12 mouse cellular contexts compared by ENCODE assay signal in genomic region chr3:154945688-154946161, GRCm38 (mm10).
DNase-seq lines count a peak whose midpoint lies in the region; ATAC-seq and TF ChIP-seq lines count a peak whose summit lies in the region.
"Had no signal": no experiment of that assay in that cellular context is flagged by ENCODE, and none has a peak within 500 bp of the region (broad histone marks: within the 10 kb centered on the region; RNA-seq: fewer than 3 reads in every experiment).

No protein-coding gene starts in this region.

- TF ChIP-seq CTCF in forebrain, postnatal 0 days (IDR thresholded peaks at IDR 0.05; ENCODE audit: low read depth) = no peak

- 65% methylated on average over 6 of the region's 6 CpGs for WGBS in hindbrain, embryonic 14.5 days
- WGBS in hindbrain, embryonic 11.5 days = 79% methylated on average over 6 of the region's 6 CpGs
- 45% methylated on average over 6 of the region's 6 CpGs for WGBS in forebrain, postnatal 0 days

- no peaks in the 10 kb centered on the region for H3K27me3 ChIP-seq in hindbrain, embryonic 14.5 days (ENCODE audit: control insufficient read depth, insufficient read depth, low read length)
- no peaks in the 10 kb centered on the region for H3K27me3 ChIP-seq in hindbrain, embryonic 11.5 days (ENCODE audit: control insufficient read depth, insufficient read depth, low read length)
- H3K27me3 ChIP-seq in forebrain, postnatal 0 days (ENCODE audit: insufficient read depth, low read length) = no peaks in the 10 kb centered on the region
- H3K27me3 ChIP-seq: stomach, embryonic 15.5 days had no signal

- H3K9ac ChIP-seq in hindbrain, embryonic 14.5 days = no peak overlapping the region
- H3K9ac ChIP-seq in hindbrain, embryonic 11.5 days (ENCODE audit: low read depth, low read length) = no peak overlapping the region
- H3K9ac ChIP-seq in forebrain, postnatal 0 days = no peak overlapping the region
- H3K9ac ChIP-seq: liver, postnatal 0 days; stomach, embryonic 15.5 days had no signal

- H3K36me3 ChIP-seq in hindbrain, embryonic 14.5 days (replicated peaks; ENCODE audit: control insufficient read depth, insufficient read depth) = no peaks in the 10 kb centered on the region
- no peaks in the 10 kb centered on the region for H3K36me3 ChIP-seq in hindbrain, embryonic 11.5 days (ENCODE audit: control insufficient read depth, insufficient read depth, low read length)
- no peaks in the 10 kb centered on the region for H3K36me3 ChIP-seq in forebrain, postnatal 0 days (ENCODE audit: insufficient read depth)
- H3K36me3 ChIP-seq: stomach, embryonic 15.5 days had no signal

- no peak overlapping the region for H3K4me3 ChIP-seq in hindbrain, embryonic 14.5 days (replicated peaks; ENCODE audit: low read length)
- H3K4me3 ChIP-seq in hindbrain, embryonic 11.5 days (ENCODE audit: low read depth, low read length) = no peak overlapping the region
- H3K4me3 ChIP-seq in forebrain, postnatal 0 days (ENCODE audit: low read depth, low read length) = no peak overlapping the region
- H3K4me3 ChIP-seq: stomach, embryonic 15.5 days had no signal

- no peaks in the 10 kb centered on the region for H3K9me3 ChIP-seq in hindbrain, embryonic 14.5 days (ENCODE audit: control insufficient read depth, low read length)
- H3K9me3 ChIP-seq in hindbrain, embryonic 11.5 days (ENCODE audit: control insufficient read depth, low read length) = no peaks in the 10 kb centered on the region
- H3K9me3 ChIP-seq in forebrain, postnatal 0 days (ENCODE audit: low read length) = no peaks in the 10 kb centered on the region
- H3K9me3 ChIP-seq: stomach, embryonic 15.5 days had no signal

- H3K27ac ChIP-seq in hindbrain, embryonic 14.5 days = no peak overlapping the region
- H3K27ac ChIP-seq in hindbrain, embryonic 11.5 days (ENCODE audit: low read depth, low read length) = no peak overlapping the region
- peak overlapping the region; percentile 40; the same call in 1 of the 2 replicates for H3K27ac ChIP-seq in forebrain, postnatal 0 days (ENCODE audit: low read depth, low read length)
- H3K27ac ChIP-seq: macrophage; stomach, embryonic 15.5 days had no signal

- no peak for DNase-seq in hindbrain, embryonic 14.5 days (ENCODE audit: low spot score)
- DNase-seq in hindbrain, embryonic 11.5 days (ENCODE audit: low spot score) = no peak
- DNase-seq in right cerebral cortex, postnatal 25 days = peak; percentile 31
- no peak for DNase-seq in right cerebral cortex, postnatal 4 days
- peak; percentile 77 for DNase-seq in forebrain, postnatal 0 days
- no peak for DNase-seq in lung, postnatal 36 days
- DNase-seq in heart, postnatal 4 days = no peak
- DNase-seq: kidney, adult 11 months; kidney, postnatal 36 days; liver, postnatal 0 days had no signal

- ATAC-seq in hindbrain, embryonic 14.5 days (ENCODE audit: low FRiP score) = 0 out of 2 replicates have a peak, but pooled peaks have one; percentile 21
- no peak for ATAC-seq in hindbrain, embryonic 11.5 days (ENCODE audit: low FRiP score)
- ATAC-seq in forebrain, postnatal 0 days = peak; percentile 94
- ATAC-seq: liver, postnatal 0 days had no signal

- H3K4me2 ChIP-seq in hindbrain, embryonic 14.5 days (replicated peaks) = no peak overlapping the region
- H3K4me2 ChIP-seq in hindbrain, embryonic 11.5 days (replicated peaks; ENCODE audit: low read depth, low read length) = no peak overlapping the region
- no peak overlapping the region for H3K4me2 ChIP-seq in forebrain, postnatal 0 days (ENCODE audit: low read depth)
- H3K4me2 ChIP-seq: stomach, embryonic 15.5 days had no signal

- no peaks in the 10 kb centered on the region for H3K4me1 ChIP-seq in hindbrain, embryonic 14.5 days (replicated peaks; ENCODE audit: control insufficient read depth, insufficient read depth, low read length)
- H3K4me1 ChIP-seq in hindbrain, embryonic 11.5 days (replicated peaks; ENCODE audit: control insufficient read depth, insufficient read depth, low read length) = no peaks in the 10 kb centered on the region
- no peaks in the 10 kb centered on the region for H3K4me1 ChIP-seq in forebrain, postnatal 0 days (ENCODE audit: insufficient read depth)
- H3K4me1 ChIP-seq: stomach, embryonic 15.5 days had no signal

Comparison
In these comparisons a context has a peak if more than half of its experiments do, and no peak if none do; other contexts are left out.
1. DNase-seq: peak in right cerebral cortex, postnatal 25 days (single experiment) and forebrain, postnatal 0 days (single experiment); none in hindbrain, embryonic 14.5 days (single experiment), hindbrain, embryonic 11.5 days (single experiment), right cerebral cortex, postnatal 4 days (single experiment), lung, postnatal 36 days (single experiment) and heart, postnatal 4 days (single experiment).